Mouse (Mus musculus) adrenal gland, adult (tissue): ENCODE results near the gene Olfr1461.

ENCODE experiments used
- DNase-seq, 2 experiments: peaks; one replicate each; pipeline ENCODE4 v3.0.0; 2022 to 2023; ENCODE audit warnings: low spot score in 1 of 2; ENCODE audit not compliant: inconsistent age in 2 of 2

Olfr1461 gene

DNA sequence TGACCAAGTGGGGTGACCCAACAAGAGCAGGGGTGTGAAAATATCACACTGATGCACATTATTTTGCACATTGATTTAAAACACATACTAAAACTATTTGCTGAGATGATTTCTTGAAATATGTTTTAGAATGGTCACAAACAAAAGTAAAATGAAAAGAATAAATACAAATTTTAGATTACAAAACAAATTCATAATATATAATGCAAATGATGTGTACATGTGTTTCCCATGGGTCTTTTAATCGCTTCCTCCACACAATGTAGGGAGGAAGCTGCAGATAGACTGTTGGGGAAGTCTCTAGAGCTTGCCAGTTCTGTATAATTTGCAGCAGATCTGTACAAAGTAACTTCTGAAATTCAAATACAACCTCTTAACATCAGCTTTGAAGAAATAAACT, at the start of gene Olfr1461:
Gene Olfr1461, plus strand, starts transcription at position 301 of the 400 bp plus-strand sequence.
- no peak for DNase-seq

DNA sequence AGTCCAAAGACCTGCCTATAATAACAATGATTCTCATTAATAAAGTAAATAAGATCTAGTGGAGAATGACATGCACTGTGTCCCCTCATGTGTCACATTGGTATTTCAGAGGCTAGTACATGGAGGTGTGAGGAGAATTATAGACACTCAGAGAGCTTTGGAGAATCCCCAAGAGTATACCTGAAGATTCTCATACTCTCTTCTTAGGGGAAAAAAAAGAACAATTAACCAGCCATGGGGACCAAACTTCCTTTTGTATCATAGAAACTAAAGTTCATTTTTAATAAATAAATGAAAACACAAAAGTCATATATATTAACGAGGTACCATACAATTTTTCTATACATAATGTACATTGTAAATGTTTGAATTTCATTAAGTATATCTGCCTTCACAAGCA, 13.4 kb upstream of the Olfr1461 start, which contains the start of gene Olfr1459:
Gene Olfr1459, minus strand, starts transcription at position 101 of the 400 bp plus-strand sequence.
- no peak for DNase-seq

DNA sequence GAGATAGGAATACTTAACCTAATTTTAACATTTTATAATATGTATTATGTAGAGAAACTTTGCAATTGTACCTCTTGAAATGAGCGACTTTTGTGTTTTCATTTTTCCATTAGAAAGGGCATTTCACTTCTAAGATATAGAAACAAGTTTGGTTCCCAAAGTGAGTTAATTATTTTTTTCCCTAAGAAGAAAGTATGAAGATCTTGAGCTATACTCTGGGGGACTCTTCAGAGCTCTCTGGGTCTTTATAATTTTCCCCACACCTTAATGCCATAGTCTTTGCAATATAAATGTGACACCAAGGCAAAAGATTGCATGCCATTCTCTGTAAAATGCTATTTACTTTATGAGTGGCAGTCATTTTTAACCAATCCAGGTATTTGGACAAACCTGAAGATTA, 22.6 kb downstream of the Olfr1461 start, which contains the start of gene Olfr1462:
Gene Olfr1462, plus strand, starts transcription at position 301 of the 400 bp plus-strand sequence.
- no peak for DNase-seq
